Mouse (Mus musculus) spleen, embryonic (tissue): ENCODE measurements around the gene Tigd3.

Experiments used
- CTCF ChIA-PET: fragments of 350-600 bp; sonication (Branson Sonifier 250); formaldehyde crosslinking; loops from one replicate; lab custom pipeline; 2022; lab: Charles Lee

Tigd3 gene

GRCm38 (mm10) chr19:5878362-5878722 is 15.6 kb downstream of the Tigd3 start:
- CTCF ChIA-PET: no interaction called here

GRCm38 (mm10) chr19:5877618-5878361 is 16.2 kb downstream of the Tigd3 start, which contains the start of gene Slc25a45:
Gene Slc25a45, plus strand, starts transcription at chr19:5877808.
- CTCF ChIA-PET: interaction anchor here (0.6 kb wide), 1 partner anchor 63 kb away, joined by 3 read pairs; no protein-coding TSS in a partner anchor

GRCm38 (mm10) chr19:5874969-5875480 is 18.9 kb downstream of the Tigd3 start, which contains the start of gene Frmd8:
Gene Frmd8, minus strand, starts transcription at chr19:5875274.
- CTCF ChIA-PET: interaction anchor here (0.6 kb wide), 1 partner anchor 439 kb away, joined by 10 read pairs; no protein-coding TSS in a partner anchor

GRCm38 (mm10) chr19:5874391-5874968 is 19.5 kb downstream of the Tigd3 start:
- CTCF ChIA-PET: interaction anchor here (0.6 kb wide), 1 partner anchor 432 kb away, joined by 3 read pairs; no protein-coding TSS in a partner anchor

GRCm38 (mm10) chr19:5872931-5873556 is 20.9 kb downstream of the Tigd3 start:
- CTCF ChIA-PET: no interaction called here

GRCm38 (mm10) chr19:5872528-5872927 is 21.4 kb downstream of the Tigd3 start:
- CTCF ChIA-PET: no interaction called here

GRCm38 (mm10) chr19:5871683-5872082 is 22.3 kb downstream of the Tigd3 start:
- CTCF ChIA-PET: interaction anchor here (0.6 kb wide), 1 partner anchor 13 kb away, joined by 9 read pairs; no protein-coding TSS in a partner anchor

GRCm38 (mm10) chr19:5871273-5871672 is 22.7 kb downstream of the Tigd3 start:
- CTCF ChIA-PET: interaction anchor here (0.6 kb wide), 1 partner anchor 13 kb away, joined by 9 read pairs; no protein-coding TSS in a partner anchor

- CTCF ChIA-PET: no interaction called here
These were observed 25.9 kb downstream of the Tigd3 start for GRCm38 (mm10) chr19:5868096-5868495.

- CTCF ChIA-PET: interaction anchor here (0.8 kb wide), 1 partner anchor 78 kb away, joined by 3 read pairs; no protein-coding TSS in a partner anchor
These were observed 29.1 kb downstream of the Tigd3 start for GRCm38 (mm10) chr19:5864710-5865398.

- CTCF ChIA-PET: no interaction called here
These were observed 30.2 kb downstream of the Tigd3 start for GRCm38 (mm10) chr19:5863776-5864175.

- CTCF ChIA-PET: no interaction called here
These were observed 31.4 kb downstream of the Tigd3 start for GRCm38 (mm10) chr19:5862335-5863085.

GRCm38 (mm10) chr19:5856604-5857003 is 37.3 kb downstream of the Tigd3 start:
- CTCF ChIA-PET: no interaction called here

- CTCF ChIA-PET: no interaction called here
These were observed 41.8 kb downstream of the Tigd3 start for GRCm38 (mm10) chr19:5852035-5852722.

GRCm38 (mm10) chr19:5851481-5851971 is 42.4 kb downstream of the Tigd3 start:
- CTCF ChIA-PET: interaction anchor here (1.0 to 1.2 kb wide), 3 partner anchors 29 to 64 kb away, joined by 3 to 7 read pairs (median 3); no protein-coding TSS in a partner anchor

- CTCF ChIA-PET: interaction anchor here (1.0 to 2.4 kb wide), 6 partner anchors 9 to 63 kb away, joined by 3 to 13 read pairs (median 4); no protein-coding TSS in a partner anchor
These were observed 43.1 kb downstream of the Tigd3 start for GRCm38 (mm10) chr19:5850860-5851259.

- CTCF ChIA-PET: interaction anchor here (0.9 to 2.4 kb wide), 4 partner anchors 8 to 63 kb away, joined by 3 to 13 read pairs (median 4); no protein-coding TSS in a partner anchor
These were observed 44.0 kb downstream of the Tigd3 start for GRCm38 (mm10) chr19:5849843-5850527.

GRCm38 (mm10) chr19:5848826-5849672 is 44.9 kb downstream of the Tigd3 start:
- CTCF ChIA-PET: interaction anchor here (0.6 to 2.4 kb wide), 8 partner anchors 34 to 62 kb away, joined by 3 to 13 read pairs (median 4); no protein-coding TSS in a partner anchor
